Mouse (Mus musculus): ENCODE measurements around the gene Rdh13.
A peak's percentile ranks its signal among the peaks of the same experiment; 100 is the strongest.

Gene Rdh13

GRCm38 (mm10) chr7:4445216-4445791 is at the start of gene Rdh13:
TSS of gene Rdh13 (minus strand) at chr7:4445649.
- peak; percentile 38 to 66 for DNase-seq (ENCODE audit: low read depth in 1 of 2, low spot score in 2 of 2)

GRCm38 (mm10) chr7:4493991-4494390 is 48.5 kb upstream of the Rdh13 start:
- no peak for DNase-seq (ENCODE audit: low read depth in 1 of 2, low spot score in 2 of 2)

GRCm38 (mm10) chr7:4492284-4493224 is 47.1 kb upstream of the Rdh13 start:
- peak in 1 of 2 experiments; percentile 53 for DNase-seq (ENCODE audit: low read depth in 1 of 2, low spot score in 2 of 2)

GRCm38 (mm10) chr7:4491308-4491707 is 45.9 kb upstream of the Rdh13 start:
- no peak for DNase-seq (ENCODE audit: low read depth in 1 of 2, low spot score in 2 of 2)

GRCm38 (mm10) chr7:4482281-4482680 is 36.8 kb upstream of the Rdh13 start:
- DNase-seq (ENCODE audit: low read depth in 1 of 2, low spot score in 2 of 2), result no peak

- peak in 1 of 2 experiments; percentile 11 for DNase-seq (ENCODE audit: low read depth in 1 of 2, low spot score in 2 of 2)
Measured at GRCm38 (mm10) chr7:4479674-4480073, 34.2 kb upstream of the Rdh13 start.

GRCm38 (mm10) chr7:4478796-4479291 is 33.4 kb upstream of the Rdh13 start:
- no peak for DNase-seq (ENCODE audit: low read depth in 1 of 2, low spot score in 2 of 2)

GRCm38 (mm10) chr7:4478021-4478795 is 32.8 kb upstream of the Rdh13 start:
- no peak for DNase-seq (ENCODE audit: low read depth in 1 of 2, low spot score in 2 of 2)

- DNase-seq (ENCODE audit: low read depth in 1 of 2, low spot score in 2 of 2), result no peak
Measured at GRCm38 (mm10) chr7:4473940-4474339, 28.5 kb upstream of the Rdh13 start.

GRCm38 (mm10) chr7:4471179-4471555 is 25.7 kb upstream of the Rdh13 start:
- peak in 1 of 2 experiments; percentile 25 for DNase-seq (ENCODE audit: low read depth in 1 of 2, low spot score in 2 of 2)

- DNase-seq (ENCODE audit: low read depth in 1 of 2, low spot score in 2 of 2), result no peak
Measured at GRCm38 (mm10) chr7:4470275-4471178, 25.1 kb upstream of the Rdh13 start.

- DNase-seq (ENCODE audit: low read depth in 1 of 2, low spot score in 2 of 2), result no peak
Measured at GRCm38 (mm10) chr7:4467801-4468200, 22.4 kb upstream of the Rdh13 start.

GRCm38 (mm10) chr7:4464194-4464824 is 18.9 kb upstream of the Rdh13 start:
- no peak for DNase-seq (ENCODE audit: low read depth in 1 of 2, low spot score in 2 of 2)

- no peak for DNase-seq (ENCODE audit: low read depth in 1 of 2, low spot score in 2 of 2)
Measured at GRCm38 (mm10) chr7:4460576-4461434, 15.4 kb upstream of the Rdh13 start, which contains the start of gene Eps8l1. TSS of gene Eps8l1 (plus strand) at chr7:4460674.

- no peak for DNase-seq (ENCODE audit: low read depth in 1 of 2, low spot score in 2 of 2)
Measured at GRCm38 (mm10) chr7:4452644-4453043, 7.2 kb upstream of the Rdh13 start.

- DNase-seq (ENCODE audit: low read depth in 1 of 2, low spot score in 2 of 2), result no peak
Measured at GRCm38 (mm10) chr7:4449211-4449610, 3.8 kb upstream of the Rdh13 start.

GRCm38 (mm10) chr7:4448439-4448838 is 3.0 kb upstream of the Rdh13 start:
- no peak for DNase-seq (ENCODE audit: low read depth in 1 of 2, low spot score in 2 of 2)

- DNase-seq (ENCODE audit: low read depth in 1 of 2, low spot score in 2 of 2), result no peak
Measured at GRCm38 (mm10) chr7:4447138-4447537, 1.7 kb upstream of the Rdh13 start.

- DNase-seq (ENCODE audit: low read depth in 1 of 2, low spot score in 2 of 2), result no peak
Measured at GRCm38 (mm10) chr7:4440549-4440948, 4.9 kb downstream of the Rdh13 start.
